Mouse (Mus musculus): ENCODE measurements around the gene Gm17727. TPM values are rescaled to one million over a fixed set of nuclear protein-coding genes. Genes with fewer than 3 reads are reported as not detected.

The Gm17727 gene
- not detected in 2 replicates for polyA plus RNA-seq (2012; rRNA removed)

GRCm38 (mm10) chr9:35778009-35778408, at the start of gene Gm17727:
Gene Gm17727, minus strand, starts transcription at chr9:35778109.

GRCm38 (mm10) chr9:35790001-35790400, 12.1 kb upstream of the Gm17727 start, which contains the start of the genes Gm27235 and D730048I06Rik:
Gene Gm27235, minus strand, starts transcription at chr9:35790101.
Gene D730048I06Rik, minus strand, starts transcription at chr9:35790112.

GRCm38 (mm10) chr9:35740749-35741148, 37.2 kb downstream of the Gm17727 start, which contains the start of gene Gm17677:
Gene Gm17677, plus strand, starts transcription at chr9:35741049.

Other genes with a start within 250 kb of the Gm17727 start
- gene Ddx25, start 219.6 kb downstream of the Gm17727 start, polyA plus RNA-seq (2012; rRNA removed): 11.2 and 11.4 TPM in 2 replicates
- gene Pus3, start 219.5 kb downstream of the Gm17727 start, polyA plus RNA-seq (2012; rRNA removed): 19.5 and 22.1 TPM in 2 replicates
- 1.4 and 1.5 TPM in 2 replicates for gene Pate2, start 207.8 kb downstream of the Gm17727 start, polyA plus RNA-seq (2012; rRNA removed)
- 12.2 and 16.0 TPM in 2 replicates for gene Hyls1, start 207.7 kb downstream of the Gm17727 start, polyA plus RNA-seq (2012; rRNA removed)
- gene Pate4, start 166.2 kb downstream of the Gm17727 start, polyA plus RNA-seq (2012; rRNA removed): not detected in 2 replicates
- gene Pate3, start 129.9 kb downstream of the Gm17727 start, polyA plus RNA-seq (2012; rRNA removed): not detected in 2 replicates
- not detected in 2 replicates for gene Pate1, start 90.7 kb downstream of the Gm17727 start, polyA plus RNA-seq (2012; rRNA removed)
- not detected in 2 replicates for gene Gm17677, start 37.1 kb downstream of the Gm17727 start, polyA plus RNA-seq (2012; rRNA removed)
- gene Gm27235, start 12.0 kb upstream of the Gm17727 start, polyA plus RNA-seq (2012; rRNA removed): not detected in 2 replicates
- gene D730048I06Rik, start 12.0 kb upstream of the Gm17727 start, polyA plus RNA-seq (2012; rRNA removed): not detected in 2 replicates
- not detected in 2 replicates for gene 9230110F15Rik, start 66.0 kb upstream of the Gm17727 start, polyA plus RNA-seq (2012; rRNA removed)
- gene 9230113P08Rik, start 130.3 kb upstream of the Gm17727 start, polyA plus RNA-seq (2012; rRNA removed): not detected in 2 replicates

Data from central nervous system, embryonic 14 days (tissue).